Mouse (Mus musculus) neural tube, embryonic 15.5 days (tissue): ENCODE results near the gene Ehbp1l1. TPM values are rescaled to one million over a fixed set of nuclear protein-coding genes. Genes with fewer than 3 reads are reported as not detected.

Source experiments
- ATAC-seq: fragments of 200-750 bp; cut with Nextera tagmentation; 2 replicates; pipeline ENCODE4 v1.8.0; 2017; ENCODE audit warnings: mild to moderate bottlenecking, moderate TSS enrichment, moderate library complexity; ENCODE audit not compliant: low FRiP score
- H3K27ac ChIP-seq: fragments of 300-500 bp; sonication (generic); replicated peaks from 2 replicates; pipeline ENCODE4 v1.5.1; 2015; ENCODE audit warnings: mild to moderate bottlenecking, inconsistent platforms
- H3K27me3 ChIP-seq: fragments of 300-500 bp; sonication (generic); replicated peaks from 2 replicates; pipeline ENCODE4 v1.6.1; 2015; ENCODE audit warnings: inconsistent platforms
- H3K36me3 ChIP-seq: fragments of 300-500 bp; sonication (generic); 2 replicates; pipeline ENCODE4 v1.6.1; 2015; ENCODE audit warnings: inconsistent platforms
- H3K4me1 ChIP-seq: fragments of 300-500 bp; sonication (generic); 2 replicates; pipeline ENCODE4 v1.6.1; 2015; ENCODE audit warnings: inconsistent platforms
- H3K4me2 ChIP-seq: fragments of 300-500 bp; sonication (generic); 2 replicates; pipeline ENCODE4 v1.6.1; 2015; ENCODE audit warnings: inconsistent platforms, mild to moderate bottlenecking, moderate library complexity
- H3K4me3 ChIP-seq: fragments of 300-500 bp; sonication (generic); replicated peaks from 2 replicates; pipeline ENCODE4 v1.5.1; 2015; ENCODE audit warnings: mild to moderate bottlenecking, inconsistent platforms
- H3K9ac ChIP-seq: fragments of 300-500 bp; sonication (generic); replicated peaks from 2 replicates; pipeline ENCODE4 v1.6.1; 2015; ENCODE audit warnings: mild to moderate bottlenecking, inconsistent platforms
- H3K9me3 ChIP-seq: fragments of 300-500 bp; sonication (generic); replicated peaks from 2 replicates; pipeline ENCODE4 v1.6.1; 2016; ENCODE audit warnings: inconsistent platforms
- WGBS: fragments of 180-500 bp; shearing (Covaris S2); methylation state at CpG from one replicate; pipeline ENCODE4 v1.1.7; 2015; ENCODE audit warnings: mixed read lengths; 5-methylcytosine and 5-hydroxymethylcytosine counted together
- polyA plus RNA-seq: library from polyadenylated mRNA; unstranded; fragments of >200 nt; fragmentation: Nextera tagmentation; extraction: Ambion mirVana; gene quantifications from 2 replicates; pipeline ENCODE4 v1.2.1, GENCODE M21; 2015

The Ehbp1l1 gene
- polyA plus RNA-seq, 1 experiment from 2014 or later, result 15.9 TPM

- ATAC-seq, result no peak
- Histone ChIP-seq H3K9me3 (no peaks in the 10 kb centered on the region), H3K36me3 (no peaks in the 10 kb centered on the region), H3K9ac (no peak overlapping the region), H3K27me3 (peaks cover 78% of the 10 kb centered on the region), H3K4me2 (no peak overlapping the region), H3K4me1 (peaks cover 26% of the 10 kb centered on the region), H3K4me3 (no peak overlapping the region), H3K27ac (no peak overlapping the region)
- 85% methylated on average over 6 of the region's 6 CpGs for WGBS
Measured at GRCm38 (mm10) chr19:5749476-5749875, 23.4 kb upstream of the Ehbp1l1 start.

GRCm38 (mm10) chr19:5746907-5747363, 20.8 kb upstream of the Ehbp1l1 start:
- H3K9me3 ChIP-seq, result no peaks in the 10 kb centered on the region
- peaks cover 79% of the 10 kb centered on the region for H3K27me3 ChIP-seq
- peak overlapping the region; percentile 57 for H3K4me2 ChIP-seq
- H3K27ac ChIP-seq, result no peak overlapping the region
- H3K9ac ChIP-seq, result no peak overlapping the region
- no peaks in the 10 kb centered on the region for H3K36me3 ChIP-seq
- ATAC-seq, result 0 out of 2 replicates have a peak, but pooled peaks have one; percentile 26
- WGBS, result 22% methylated on average over 12 of the region's 12 CpGs
- H3K4me3 ChIP-seq, result no peak overlapping the region
- peaks cover 48% of the 10 kb centered on the region for H3K4me1 ChIP-seq

- Histone ChIP-seq H3K27ac (peak overlapping the region; percentile 23; the same call in 1 of the 2 replicates), H3K9ac (peak overlapping the region; percentile 44), H3K4me2 (peak overlapping the region; percentile 57), H3K9me3 (no peaks in the 10 kb centered on the region), H3K4me3 (peak overlapping the region; percentile 28), H3K4me1 (peaks cover 52% of the 10 kb centered on the region), H3K36me3 (no peaks in the 10 kb centered on the region), H3K27me3 (peaks cover 70% of the 10 kb centered on the region)
- WGBS, result 6% methylated on average over 36 of the region's 36 CpGs
- peak; percentile 54 for ATAC-seq
Measured at GRCm38 (mm10) chr19:5745756-5746710, 19.9 kb upstream of the Ehbp1l1 start.

GRCm38 (mm10) chr19:5743576-5743975, 17.5 kb upstream of the Ehbp1l1 start:
- H3K9ac ChIP-seq, result 0 out of 2 replicates have a peak overlapping the region, but pooled peaks have one; percentile 9
- H3K27ac ChIP-seq, result no peak overlapping the region
- H3K4me3 ChIP-seq, result peak overlapping the region; percentile 57; the same call in 1 of the 2 replicates
- no peaks in the 10 kb centered on the region for H3K9me3 ChIP-seq
- ATAC-seq, result no peak
- H3K4me1 ChIP-seq, result peaks cover 64% of the 10 kb centered on the region
- WGBS, result 44% methylated on average over 5 of the region's 5 CpGs
- H3K4me2 ChIP-seq, result peak overlapping the region; percentile 98; the same call in 1 of the 2 replicates
- peaks cover 58% of the 10 kb centered on the region for H3K27me3 ChIP-seq
- H3K36me3 ChIP-seq, result no peaks in the 10 kb centered on the region

- Histone ChIP-seq H3K9me3 (no peaks in the 10 kb centered on the region), H3K4me1 (peaks cover 64% of the 10 kb centered on the region), H3K9ac (peak overlapping the region; percentile 70), H3K4me3 (peak overlapping the region; percentile 57), H3K36me3 (no peaks in the 10 kb centered on the region), H3K27me3 (peaks cover 57% of the 10 kb centered on the region), H3K27ac (peak overlapping the region; percentile 86), H3K4me2 (peak overlapping the region; percentile 98)
- peak; percentile 45; the same call in 1 of the 2 replicates for ATAC-seq
- 1% methylated on average over 31 of the region's 32 CpGs for WGBS
Measured at GRCm38 (mm10) chr19:5742241-5742641, 16.1 kb upstream of the Ehbp1l1 start.

- peak; percentile 56; the same call in 1 of the 2 replicates for ATAC-seq
Measured at GRCm38 (mm10) chr19:5741641-5742240, 15.6 kb upstream of the Ehbp1l1 start.

GRCm38 (mm10) chr19:5740320-5741317, 14.5 kb upstream of the Ehbp1l1 start, which contains the start of gene Ltbp3:
Ltbp3 (plus strand) TSS chr19:5740904.
- ATAC-seq, result peak; percentile 70
- H3K4me3 ChIP-seq, result peak within 1 kb of the TSS; percentile 57
- H3K36me3 ChIP-seq, result no peaks in the 10 kb centered on the region
- H3K9me3 ChIP-seq, result no peaks in the 10 kb centered on the region
- peaks cover 51% of the 10 kb centered on the region for H3K4me1 ChIP-seq
- H3K9ac ChIP-seq, result peak within 1 kb of the TSS; percentile 70
- H3K27me3 ChIP-seq, result peaks cover 55% of the 10 kb centered on the region
- peak within 1 kb of the TSS; percentile 98 for H3K4me2 ChIP-seq
- 22% methylated on average over 13 of the region's 14 CpGs for WGBS
- peak within 1 kb of the TSS; percentile 86 for H3K27ac ChIP-seq

More at GRCm38 (mm10) chr19:5741641-5742240, 15.6 kb upstream of the Ehbp1l1 start:
- no peaks in the 10 kb centered on the region for H3K9me3 ChIP-seq
- H3K27me3 ChIP-seq, result peaks cover 58% of the 10 kb centered on the region
- H3K36me3 ChIP-seq, result no peaks in the 10 kb centered on the region
- H3K27ac ChIP-seq, result peak overlapping the region; percentile 86
- H3K4me3 ChIP-seq, result peak overlapping the region; percentile 57
- under 1% methylated on average over 48 of the region's 55 CpGs for WGBS
- H3K4me2 ChIP-seq, result peak overlapping the region; percentile 98
- peak overlapping the region; percentile 70 for H3K9ac ChIP-seq
- peaks cover 62% of the 10 kb centered on the region for H3K4me1 ChIP-seq

GRCm38 (mm10) chr19:5739446-5739845, 13.3 kb upstream of the Ehbp1l1 start:
- H3K4me3 ChIP-seq, result no peak overlapping the region
- 75% methylated on average over 2 of the region's 2 CpGs for WGBS
- H3K27me3 ChIP-seq, result peaks cover 50% of the 10 kb centered on the region
- no peaks in the 10 kb centered on the region for H3K36me3 ChIP-seq
- no peak overlapping the region for H3K27ac ChIP-seq
- H3K4me1 ChIP-seq, result peaks cover 40% of the 10 kb centered on the region
- ATAC-seq, result no peak
- no peak overlapping the region for H3K4me2 ChIP-seq
- H3K9ac ChIP-seq, result no peak overlapping the region
- H3K9me3 ChIP-seq, result no peaks in the 10 kb centered on the region

GRCm38 (mm10) chr19:5734325-5734724, 8.2 kb upstream of the Ehbp1l1 start:
- Histone ChIP-seq H3K4me2 (no peak overlapping the region), H3K4me1 (peaks cover 23% of the 10 kb centered on the region), H3K36me3 (no peaks in the 10 kb centered on the region), H3K27me3 (peaks cover 26% of the 10 kb centered on the region), H3K4me3 (no peak overlapping the region), H3K27ac (no peak overlapping the region), H3K9ac (no peak overlapping the region), H3K9me3 (no peaks in the 10 kb centered on the region)
- ATAC-seq, result no peak
- 82% methylated on average over 9 of the region's 9 CpGs for WGBS

GRCm38 (mm10) chr19:5731264-5731978, 5.3 kb upstream of the Ehbp1l1 start:
- Histone ChIP-seq H3K27me3 (peaks cover 14% of the 10 kb centered on the region; the same call in 1 of the 2 replicates), H3K27ac (peak overlapping the region; percentile 76), H3K9me3 (no peaks in the 10 kb centered on the region), H3K4me3 (peak overlapping the region; percentile 84), H3K9ac (peak overlapping the region; percentile 74), H3K4me2 (peak overlapping the region; percentile 89), H3K4me1 (peaks cover 47% of the 10 kb centered on the region), H3K36me3 (no peaks in the 10 kb centered on the region)
- ATAC-seq, result peak; percentile 86
- under 1% methylated on average over 47 of the region's 47 CpGs for WGBS
